20 mouse cellular contexts compared by ENCODE assay signal in genomic region chrX:77522842-77523375, GRCm38 (mm10). TPM values are rescaled to one million over a fixed set of nuclear protein-coding genes. Genes with fewer than 3 reads are reported as not detected.
DNase-seq lines count a peak whose midpoint lies in the region; ATAC-seq and TF ChIP-seq lines count a peak whose summit lies in the region.
"Had no signal": no experiment of that assay in that cellular context is flagged by ENCODE, and none has a peak within 500 bp of the region (broad histone marks: within the 10 kb centered on the region; RNA-seq: fewer than 3 reads in every experiment).

No protein-coding gene starts in this region.

- no peak overlapping the region for H3K9ac ChIP-seq in kidney, postnatal 0 days (ENCODE audit: low read depth, low read length)
- H3K9ac ChIP-seq: embryonic facial prominence, embryonic 13.5 days; forebrain, embryonic 12.5 days; heart, embryonic 13.5 days; hindbrain, embryonic 15.5 days had no signal

- no peak overlapping the region for H3K4me3 ChIP-seq in gastrocnemius, adult 2 months
- H3K4me3 ChIP-seq in kidney, postnatal 0 days (replicated peaks; ENCODE audit: low read depth, low read length): no peak overlapping the region
- H3K4me3 ChIP-seq in kidney, adult 2 months (ENCODE audit: insufficient read depth, low read depth, low read length): no peak overlapping the region
- H3K4me3 ChIP-seq: embryonic facial prominence, embryonic 13.5 days; forebrain, embryonic 12.5 days; heart, embryonic 13.5 days; hindbrain, embryonic 15.5 days had no signal

- H3K36me3 ChIP-seq in kidney, postnatal 0 days (ENCODE audit: insufficient read depth, low read length): no peaks in the 10 kb centered on the region
- H3K36me3 ChIP-seq in kidney, adult 2 months (ENCODE audit: control insufficient read depth, insufficient read depth, low read length): no peaks in the 10 kb centered on the region
- H3K36me3 ChIP-seq: embryonic facial prominence, embryonic 13.5 days; hindbrain, embryonic 15.5 days had no signal

- H3K27me3 ChIP-seq in kidney, postnatal 0 days (ENCODE audit: insufficient read depth, low read length): no peaks in the 10 kb centered on the region
- no peaks in the 10 kb centered on the region for H3K27me3 ChIP-seq in kidney, adult 2 months (replicated peaks; ENCODE audit: control insufficient read depth, insufficient read depth, low read length)
- H3K27me3 ChIP-seq: embryonic facial prominence, embryonic 13.5 days; forebrain, embryonic 12.5 days; heart, embryonic 13.5 days; hindbrain, embryonic 15.5 days had no signal

- WGBS in kidney, postnatal 0 days: 39% methylated on average over 3 of the region's 3 CpGs
- WGBS in kidney, adult 2 months: 30% methylated on average over 3 of the region's 3 CpGs

- TF ChIP-seq POLR2A in kidney, adult 2 months (IDR thresholded peaks at IDR 0.05; ENCODE audit: low read depth, low read length): no peak

- intact Hi-C loops in gastrocnemius, adult 2 months (cut with DNase I): loop anchor here (5.0 kb wide), 1 partner anchor 94 kb away; no protein-coding TSS in a partner anchor

- ATAC-seq in kidney, postnatal 0 days (replicated peaks; ENCODE audit: low FRiP score, low read depth): no peak
- peak; percentile 27 for ATAC-seq in activated CD4-positive, CD25-positive, alpha-beta regulatory T cell, adult 4 months
- ATAC-seq: forebrain, embryonic 16.5 days; Patski had no signal

- DNase-seq in gastrocnemius, adult 2 months: no peak
- no peak for DNase-seq in gastrocnemius, postnatal 4 days (ENCODE audit: low spot score in 2 of 2)
- DNase-seq in kidney, postnatal 0 days (ENCODE audit: low spot score): peak; percentile 51
- DNase-seq in kidney, adult 2 months: no peak
- DNase-seq in adrenal gland, postnatal 10 days: no peak
- DNase-seq: adrenal gland, adult 8-10 months; cerebellum, adult 11 months; cerebellum, adult 8-10 months; cerebellum, postnatal 14 days; embryo, embryonic 11 days; gastrocnemius, postnatal 25 days; heart, adult 11 months; heart, postnatal 36 days had no signal

- no peak for TF ChIP-seq CTCF in gastrocnemius, adult 2 months (IDR thresholded peaks at IDR 0.05)
- TF ChIP-seq CTCF in kidney, postnatal 0 days (IDR thresholded peaks at IDR 0.05; ENCODE audit: low read depth): no peak
- TF ChIP-seq CTCF in kidney, adult 2 months (conservative IDR thresholded peaks at IDR 0.05; ENCODE audit: insufficient read depth, insufficient read length, low read depth, low read length): no peak

- H3K9me3 ChIP-seq in kidney, postnatal 0 days (replicated peaks; ENCODE audit: low read length): no peaks in the 10 kb centered on the region
- H3K9me3 ChIP-seq: embryonic facial prominence, embryonic 13.5 days; forebrain, embryonic 12.5 days; heart, embryonic 13.5 days; hindbrain, embryonic 15.5 days had no signal

- H3K27ac ChIP-seq in gastrocnemius, adult 2 months: 0 out of 2 replicates have a peak overlapping the region, but pooled peaks have one; percentile 17
- no peak overlapping the region for H3K27ac ChIP-seq in kidney, postnatal 0 days
- H3K27ac ChIP-seq in kidney, adult 2 months (ENCODE audit: insufficient read depth, low read depth, low read length): no peak overlapping the region
- H3K27ac ChIP-seq: embryonic facial prominence, embryonic 13.5 days; forebrain, embryonic 12.5 days; heart, embryonic 13.5 days; hindbrain, embryonic 15.5 days had no signal

- H3K4me1 ChIP-seq in kidney, postnatal 0 days (replicated peaks; ENCODE audit: insufficient read depth, low read length): no peaks in the 10 kb centered on the region
- H3K4me1 ChIP-seq in kidney, adult 2 months (ENCODE audit: control insufficient read depth, insufficient read depth, low read length): peaks cover 3% of the 10 kb centered on the region

- H3K4me2 ChIP-seq in kidney, postnatal 0 days (ENCODE audit: low read length): no peak overlapping the region
- H3K4me2 ChIP-seq: embryonic facial prominence, embryonic 13.5 days; forebrain, embryonic 12.5 days; heart, embryonic 13.5 days; hindbrain, embryonic 15.5 days had no signal

RNA-seq across cellular contexts. Expression of gene Tbl1x, which starts 12.1 kb away (rescaled TPM):
- 10 to 100 TPM in 1 of 2 experiments, 1 to 10 TPM in 1; 9.7 to 12.5 TPM for total RNA-seq in gastrocnemius, adult 2 months (2021)
- total RNA-seq in gastrocnemius, postnatal 4 days (2021): 10 to 100 TPM; 39.1 to 39.3 TPM
- 46.9 and 53.9 TPM in 2 replicates for polyA plus RNA-seq in kidney, postnatal 0 days (2015; fragmentation: Nextera tagmentation; extraction: Ambion mirVana)
- polyA plus RNA-seq in kidney, adult 2 months (2012; rRNA removed): 15.2 and 17.1 TPM in 2 replicates
- polyA plus RNA-seq in activated CD4-positive, CD25-positive, alpha-beta regulatory T cell, adult 4 months (2017; shearing (Covaris generic)): 10 to 100 TPM; 28.8 to 31.4 TPM
- 10 to 100 TPM; 57.3 to 59.6 TPM for total RNA-seq in adrenal gland, postnatal 10 days (2021)
